Mouse (Mus musculus) limb, embryonic 13.5 days (tissue): Measurements from ENCODE around the gene Npy4r. TPM values are rescaled to one million over a fixed set of nuclear protein-coding genes. Genes with fewer than 3 reads are reported as not detected.

Experiments
- ATAC-seq: fragments of 200-750 bp; cut with Nextera tagmentation; 2 replicates; pipeline ENCODE4 v1.8.0; 2017; ENCODE audit warnings: low read depth, moderate number of reproducible peaks, moderate TSS enrichment; ENCODE audit not compliant: low FRiP score
- H3K27ac ChIP-seq: fragments of 300-500 bp; sonication (generic); 2 replicates; pipeline ENCODE4 v1.5.1; 2015; ENCODE audit warnings: inconsistent platforms, mild to moderate bottlenecking, moderate library complexity
- H3K27me3 ChIP-seq: fragments of 300-500 bp; sonication (generic); 2 replicates; pipeline ENCODE4 v1.6.1; 2015; ENCODE audit warnings: mild to moderate bottlenecking, inconsistent platforms
- H3K36me3 ChIP-seq: fragments of 300-500 bp; sonication (generic); 2 replicates; pipeline ENCODE4 v1.6.1; 2015; ENCODE audit warnings: inconsistent platforms, mild to moderate bottlenecking, moderate library complexity
- H3K4me1 ChIP-seq: fragments of 300-500 bp; sonication (generic); 2 replicates; pipeline ENCODE4 v1.6.1; 2015; ENCODE audit warnings: inconsistent platforms
- H3K4me2 ChIP-seq: fragments of 300-500 bp; sonication (generic); replicated peaks from 2 replicates; pipeline ENCODE4 v1.6.1; 2015; ENCODE audit warnings: inconsistent platforms, mild to moderate bottlenecking, moderate library complexity
- H3K4me3 ChIP-seq: fragments of 300-500 bp; sonication (generic); 2 replicates; pipeline ENCODE4 v1.5.1; 2015; ENCODE audit warnings: moderate library complexity, mild to moderate bottlenecking, inconsistent platforms
- H3K9ac ChIP-seq: fragments of 300-500 bp; sonication (generic); 2 replicates; pipeline ENCODE4 v1.6.1; 2015; ENCODE audit warnings: mild to moderate bottlenecking, inconsistent platforms
- H3K9me3 ChIP-seq: fragments of 300-500 bp; sonication (generic); 2 replicates; pipeline ENCODE4 v1.6.1; 2016; ENCODE audit warnings: inconsistent platforms
- WGBS: fragments of 180-500 bp; shearing (Covaris S2); methylation state at CpG from one replicate; pipeline ENCODE4 v1.1.7; 2015; 5-methylcytosine and 5-hydroxymethylcytosine counted together
- polyA plus RNA-seq: library from polyadenylated mRNA; unstranded; fragments of >200 nt; fragmentation: Nextera tagmentation; extraction: Ambion mirVana; gene quantifications from 2 replicates; pipeline ENCODE4 v1.2.1, GENCODE M21; 2015

The Npy4r gene
- polyA plus RNA-seq, 1 experiment from 2014 or later, result not detected

GRCm38 (mm10) chr14:34107594-34107993 lies 44.7 kb downstream of the Npy4r start:
- H3K9me3 ChIP-seq, result no peaks in the 10 kb centered on the region
- H3K4me1 ChIP-seq, result peaks cover 15% of the 10 kb centered on the region
- no peaks in the 10 kb centered on the region for H3K27me3 ChIP-seq
- ATAC-seq, result no peak
- no peak overlapping the region for H3K27ac ChIP-seq
- no peak overlapping the region for H3K9ac ChIP-seq
- no peak overlapping the region for H3K4me3 ChIP-seq
- H3K4me2 ChIP-seq, result no peak overlapping the region
- WGBS, result 81% methylated on average over 4 of the region's 4 CpGs
- H3K36me3 ChIP-seq, result no peaks in the 10 kb centered on the region

GRCm38 (mm10) chr14:34106389-34107062 lies 45.8 kb downstream of the Npy4r start:
- H3K9ac ChIP-seq, result no peak overlapping the region
- no peaks in the 10 kb centered on the region for H3K9me3 ChIP-seq
- ATAC-seq, result no peak
- no peak overlapping the region for H3K27ac ChIP-seq
- H3K4me3 ChIP-seq, result no peak overlapping the region
- WGBS, result 64% methylated on average over 11 of the region's 12 CpGs
- no peaks in the 10 kb centered on the region for H3K27me3 ChIP-seq
- H3K4me2 ChIP-seq, result no peak overlapping the region
- H3K4me1 ChIP-seq, result peaks cover 19% of the 10 kb centered on the region
- no peaks in the 10 kb centered on the region for H3K36me3 ChIP-seq

- WGBS, result 20% methylated on average over 8 of the region's 8 CpGs
- Histone ChIP-seq H3K36me3 (no peaks in the 10 kb centered on the region), H3K27me3 (no peaks in the 10 kb centered on the region), H3K27ac (no peak overlapping the region), H3K9me3 (no peaks in the 10 kb centered on the region), H3K4me2 (no peak overlapping the region), H3K4me3 (no peak overlapping the region), H3K4me1 (peaks cover 19% of the 10 kb centered on the region), H3K9ac (no peak overlapping the region)
- ATAC-seq, result no peak
Observed at GRCm38 (mm10) chr14:34104892-34105291, 47.4 kb downstream of the Npy4r start.

- ATAC-seq, result no peak
- H3K9me3 ChIP-seq, result no peaks in the 10 kb centered on the region
- no peak overlapping the region for H3K4me3 ChIP-seq
- H3K9ac ChIP-seq, result no peak overlapping the region
- H3K4me1 ChIP-seq, result peaks cover 19% of the 10 kb centered on the region
- 65% methylated on average over 3 of the region's 3 CpGs for WGBS
- no peaks in the 10 kb centered on the region for H3K27me3 ChIP-seq
- no peaks in the 10 kb centered on the region for H3K36me3 ChIP-seq
- H3K27ac ChIP-seq, result no peak overlapping the region
- H3K4me2 ChIP-seq, result no peak overlapping the region
Observed at GRCm38 (mm10) chr14:34103855-34104254, 48.4 kb downstream of the Npy4r start.

DNA sequence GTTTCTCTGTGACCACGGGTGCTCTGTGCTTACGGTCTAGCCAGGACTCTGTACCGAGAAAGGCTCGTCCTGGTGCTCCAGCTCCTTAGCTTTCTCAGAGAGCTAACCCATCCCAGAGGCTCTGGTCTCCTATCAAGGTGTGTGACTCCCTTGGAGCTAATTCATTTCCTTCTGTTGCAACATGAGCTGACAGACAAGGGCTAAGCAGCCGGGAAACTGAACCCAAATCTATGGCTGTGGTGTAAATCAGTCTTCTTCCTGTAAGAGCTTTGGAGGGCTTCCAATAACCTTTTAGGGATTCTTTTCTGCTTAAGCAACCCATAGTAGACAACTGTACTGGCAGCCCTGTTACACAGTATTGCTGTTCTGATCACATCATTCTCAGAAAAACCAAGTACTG lies 49.7 kb downstream of the Npy4r start, which contains the start of gene A630023A22Rik:
Gene A630023A22Rik, minus strand, starts transcription at position 154 of the 400 bp plus-strand sequence.
- no peak for ATAC-seq
- Histone ChIP-seq H3K9ac (no peak within 1 kb of the TSS), H3K27ac (no peak within 1 kb of the TSS), H3K4me2 (no peak within 1 kb of the TSS), H3K9me3 (no peaks in the 10 kb centered on the region), H3K27me3 (no peaks in the 10 kb centered on the region), H3K4me3 (no peak within 1 kb of the TSS), H3K36me3 (no peaks in the 10 kb centered on the region), H3K4me1 (peaks cover 19% of the 10 kb centered on the region)
- 54% methylated on average over 5 of the region's 5 CpGs for WGBS

DNA sequence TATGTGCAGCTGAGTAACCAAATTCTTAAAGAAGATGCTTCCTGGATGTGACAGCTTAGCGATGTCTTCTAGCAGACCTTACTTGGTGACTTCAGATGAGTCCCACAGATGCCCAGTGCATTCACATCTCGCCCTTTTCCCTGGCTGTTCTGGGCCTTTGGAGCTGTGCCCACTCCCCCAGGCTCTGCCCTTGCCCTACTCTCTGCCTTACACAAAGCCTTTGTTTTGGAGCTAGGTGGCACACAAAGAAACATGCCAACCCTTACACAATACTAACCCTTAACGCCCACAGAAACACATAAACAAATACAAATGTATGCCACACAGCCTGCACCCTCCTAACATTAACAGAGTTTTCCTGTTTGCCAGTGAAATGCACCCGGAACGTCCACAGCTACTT lies 56.1 kb downstream of the Npy4r start:
- H3K27ac ChIP-seq, result no peak overlapping the region
- no peak overlapping the region for H3K4me3 ChIP-seq
- no peaks in the 10 kb centered on the region for H3K27me3 ChIP-seq
- 84% methylated on average over 5 of the region's 5 CpGs for WGBS
- no peaks in the 10 kb centered on the region for H3K9me3 ChIP-seq
- no peaks in the 10 kb centered on the region for H3K4me1 ChIP-seq
- no peak overlapping the region for H3K4me2 ChIP-seq
- H3K36me3 ChIP-seq, result no peaks in the 10 kb centered on the region
- ATAC-seq, result no peak
- no peak overlapping the region for H3K9ac ChIP-seq

Other genes starting within 250 kb of the Npy4r start
- gene Gdf10, start 228.9 kb downstream of the Npy4r start, polyA plus RNA-seq, result 48.6 and 52.2 TPM in 2 replicates
- gene Gdf2, start 211.4 kb downstream of the Npy4r start, polyA plus RNA-seq, result not detected in 2 replicates
- gene Rbp3, start 198.5 kb downstream of the Npy4r start, polyA plus RNA-seq, result not detected in 2 replicates
- gene Zfp488, start 173.7 kb downstream of the Npy4r start, polyA plus RNA-seq, result 0.38 and 0.46 TPM in 2 replicates
- not detected in 2 replicates for gene Gm30083, start 137.3 kb downstream of the Npy4r start, polyA plus RNA-seq
- gene Gm5460, start 135.7 kb downstream of the Npy4r start, polyA plus RNA-seq, result not detected in 2 replicates
- not detected in 2 replicates for gene Antxrl, start 99.8 kb downstream of the Npy4r start, polyA plus RNA-seq
- 13.9 and 16.0 TPM in 2 replicates for gene Anxa8, start 66.5 kb downstream of the Npy4r start, polyA plus RNA-seq
- gene A630023A22Rik, start 49.7 kb downstream of the Npy4r start, polyA plus RNA-seq, result 0.13 TPM in 1 of 2 replicates, not detected in the other
- 1.3 and 1.9 TPM in 2 replicates for gene Gprin2, start 49.2 kb upstream of the Npy4r start, polyA plus RNA-seq
- gene Syt15, start 67.1 kb upstream of the Npy4r start, polyA plus RNA-seq, result 0.29 and 0.39 TPM in 2 replicates
- 13.9 and 14.4 TPM in 2 replicates for gene Shld2, start 158.0 kb upstream of the Npy4r start, polyA plus RNA-seq
- gene Glud1, start 158.2 kb upstream of the Npy4r start, polyA plus RNA-seq, result 77.7 and 78.8 TPM in 2 replicates
- 1.6 and 2.8 TPM in 2 replicates for gene Fam25c, start 202.9 kb upstream of the Npy4r start, polyA plus RNA-seq
- gene Sncg, start 222.3 kb upstream of the Npy4r start, polyA plus RNA-seq, result 3.6 and 3.7 TPM in 2 replicates
- 8.6 and 8.8 TPM in 2 replicates for gene Mmrn2, start 223.0 kb upstream of the Npy4r start, polyA plus RNA-seq